Mouse (Mus musculus): ENCODE data around the gene Olfr976. TPM values are rescaled to one million over a fixed set of nuclear protein-coding genes. Genes with fewer than 3 reads are reported as not detected.
"Not testable (repeated sequence)": the region's sequence is repeated elsewhere in the genome, so short reads cannot be mapped to it uniquely, and the experiment has no call there.

The Olfr976 gene
- total and polyA plus RNA-seq, 2 experiments from 2014 or later, result not detected

- Histone ChIP-seq H3K36me3 (replicated peaks; ENCODE audit: control insufficient read depth, insufficient read depth, low read length) (no peaks in the 10 kb centered on the region), H3K27me3 (ENCODE audit: control insufficient read depth, insufficient read depth, low read length) (no peaks in the 10 kb centered on the region), H3K4me3 (ENCODE audit: low read depth, low read length) (no peak within 1 kb of the TSS), H3K9ac (replicated peaks; ENCODE audit: low read depth, low read length) (no peak within 1 kb of the TSS), H3K27ac (ENCODE audit: low read depth) (no peak within 1 kb of the TSS), H3K9me3 (replicated peaks; ENCODE audit: control insufficient read depth, low read length) (no peaks in the 10 kb centered on the region), H3K4me2 (ENCODE audit: low read depth, low read length) (no peak within 1 kb of the TSS), H3K4me1 (ENCODE audit: control insufficient read depth, insufficient read depth) (no peaks in the 10 kb centered on the region)
- ATAC-seq (ENCODE audit: insufficient read depth, low read depth), result no peak
- WGBS, result 80% methylated on average over 1 of the region's 1 CpGs
- no peak for TF ChIP-seq EP300 (IDR thresholded peaks at IDR 0.05; ENCODE audit: low read depth)
- no peak for TF ChIP-seq CTCF (IDR thresholded peaks at IDR 0.05; ENCODE audit: low read depth)
- no peak for DNase-seq (ENCODE audit: low spot score)
Observed at GRCm38 (mm10) chr9:39937201-39937600, 23.7 kb downstream of the Olfr976 start, which contains the start of gene Olfr974. Olfr974 (plus strand) TSS chr9:39937501.

GRCm38 (mm10) chr9:39928837-39929236, 32.1 kb downstream of the Olfr976 start:
- DNase-seq (ENCODE audit: low spot score); H3K36me3 ChIP-seq (replicated peaks; ENCODE audit: control insufficient read depth, insufficient read depth, low read length); H3K9me3 ChIP-seq (replicated peaks; ENCODE audit: control insufficient read depth, low read length); H3K27me3 ChIP-seq (ENCODE audit: control insufficient read depth, insufficient read depth, low read length); ATAC-seq (ENCODE audit: insufficient read depth, low read depth); H3K4me3 ChIP-seq (ENCODE audit: low read depth, low read length); H3K4me2 ChIP-seq (ENCODE audit: low read depth, low read length); H3K27ac ChIP-seq (ENCODE audit: low read depth); H3K9ac ChIP-seq (replicated peaks; ENCODE audit: low read depth, low read length); H3K4me1 ChIP-seq (ENCODE audit: control insufficient read depth, insufficient read depth): not testable (repeated sequence)
- 54% methylated on average over 1 of the region's 1 CpGs for WGBS

- not testable (repeated sequence) for H3K36me3 ChIP-seq (replicated peaks; ENCODE audit: control insufficient read depth, insufficient read depth, low read length); ATAC-seq (ENCODE audit: insufficient read depth, low read depth); DNase-seq (ENCODE audit: low spot score); H3K9ac ChIP-seq (replicated peaks; ENCODE audit: low read depth, low read length); H3K4me3 ChIP-seq (ENCODE audit: low read depth, low read length); H3K4me1 ChIP-seq (ENCODE audit: control insufficient read depth, insufficient read depth); H3K27me3 ChIP-seq (ENCODE audit: control insufficient read depth, insufficient read depth, low read length); H3K4me2 ChIP-seq (ENCODE audit: low read depth, low read length); H3K9me3 ChIP-seq (replicated peaks; ENCODE audit: control insufficient read depth, low read length); H3K27ac ChIP-seq (ENCODE audit: low read depth)
- WGBS, result no CpG with 5 or more reads among the region's 4 CpGs
Observed at GRCm38 (mm10) chr9:39927975-39928836, 32.7 kb downstream of the Olfr976 start.

GRCm38 (mm10) chr9:39909939-39910338, 51.0 kb downstream of the Olfr976 start:
- no peak for TF ChIP-seq CTCF (IDR thresholded peaks at IDR 0.05; ENCODE audit: low read depth)
- no peak for TF ChIP-seq EP300 (IDR thresholded peaks at IDR 0.05; ENCODE audit: low read depth)
- Histone ChIP-seq H3K27me3 (ENCODE audit: control insufficient read depth, insufficient read depth, low read length) (no peaks in the 10 kb centered on the region), H3K4me2 (ENCODE audit: low read depth, low read length) (no peak overlapping the region), H3K27ac (ENCODE audit: low read depth) (no peak overlapping the region), H3K9ac (replicated peaks; ENCODE audit: low read depth, low read length) (no peak overlapping the region), H3K4me3 (ENCODE audit: low read depth, low read length) (no peak overlapping the region), H3K36me3 (replicated peaks; ENCODE audit: control insufficient read depth, insufficient read depth, low read length) (no peaks in the 10 kb centered on the region), H3K4me1 (ENCODE audit: control insufficient read depth, insufficient read depth) (no peaks in the 10 kb centered on the region), H3K9me3 (replicated peaks; ENCODE audit: control insufficient read depth, low read length) (no peaks in the 10 kb centered on the region)
- no peak for ATAC-seq (ENCODE audit: insufficient read depth, low read depth)
- 69% methylated on average over 3 of the region's 3 CpGs for WGBS
- no peak for DNase-seq (ENCODE audit: low spot score)

GRCm38 (mm10) chr9:39907036-39907435, 53.9 kb downstream of the Olfr976 start, which contains the start of gene Olfr229:
Olfr229 (plus strand) TSS chr9:39907336.
- WGBS, result 65% methylated on average over 2 of the region's 2 CpGs
- Histone ChIP-seq H3K27ac (ENCODE audit: low read depth) (no peak within 1 kb of the TSS), H3K9me3 (replicated peaks; ENCODE audit: control insufficient read depth, low read length) (no peaks in the 10 kb centered on the region), H3K27me3 (ENCODE audit: control insufficient read depth, insufficient read depth, low read length) (no peaks in the 10 kb centered on the region), H3K4me3 (ENCODE audit: low read depth, low read length) (no peak within 1 kb of the TSS), H3K9ac (replicated peaks; ENCODE audit: low read depth, low read length) (no peak within 1 kb of the TSS), H3K4me2 (ENCODE audit: low read depth, low read length) (no peak within 1 kb of the TSS), H3K36me3 (replicated peaks; ENCODE audit: control insufficient read depth, insufficient read depth, low read length) (no peaks in the 10 kb centered on the region), H3K4me1 (ENCODE audit: control insufficient read depth, insufficient read depth) (no peaks in the 10 kb centered on the region)
- DNase-seq (ENCODE audit: low spot score) (no peak), ATAC-seq (ENCODE audit: insufficient read depth, low read depth) (no peak)
- TF ChIP-seq CTCF (IDR thresholded peaks at IDR 0.05; ENCODE audit: low read depth) (no peak), EP300 (IDR thresholded peaks at IDR 0.05; ENCODE audit: low read depth) (no peak)

- TF ChIP-seq EP300 (IDR thresholded peaks at IDR 0.05; ENCODE audit: low read depth) (no peak), CTCF (IDR thresholded peaks at IDR 0.05; ENCODE audit: low read depth) (no peak)
- H3K9me3 ChIP-seq (replicated peaks; ENCODE audit: control insufficient read depth, low read length), result no peaks in the 10 kb centered on the region
- no peaks in the 10 kb centered on the region for H3K4me1 ChIP-seq (ENCODE audit: control insufficient read depth, insufficient read depth)
- no peak overlapping the region for H3K9ac ChIP-seq (replicated peaks; ENCODE audit: low read depth, low read length)
- WGBS, result 57% methylated on average over 6 of the region's 6 CpGs
- no peak overlapping the region for H3K27ac ChIP-seq (ENCODE audit: low read depth)
- no peaks in the 10 kb centered on the region for H3K27me3 ChIP-seq (ENCODE audit: control insufficient read depth, insufficient read depth, low read length)
- no peaks in the 10 kb centered on the region for H3K36me3 ChIP-seq (replicated peaks; ENCODE audit: control insufficient read depth, insufficient read depth, low read length)
- H3K4me2 ChIP-seq (ENCODE audit: low read depth, low read length), result no peak overlapping the region
- no peak for DNase-seq (ENCODE audit: low spot score)
- no peak for ATAC-seq (ENCODE audit: insufficient read depth, low read depth)
- H3K4me3 ChIP-seq (ENCODE audit: low read depth, low read length), result no peak overlapping the region
Observed at GRCm38 (mm10) chr9:39905106-39905505, 55.8 kb downstream of the Olfr976 start.

Other genes with a start within 250 kb of the Olfr976 start
- not detected in 2 replicates for gene Olfr965, start 249.8 kb downstream of the Olfr976 start, total RNA-seq (2014; rRNA removed; ENCODE audit: low replicate concordance)
- not detected in 2 replicates for gene Olfr965, start 249.8 kb downstream of the Olfr976 start, polyA plus RNA-seq (2015; fragmentation: Nextera tagmentation; extraction: Ambion mirVana)
- gene Olfr150, start 230.2 kb downstream of the Olfr976 start, total RNA-seq (2014; rRNA removed; ENCODE audit: low replicate concordance), result not detected in 2 replicates
- not detected in 2 replicates for gene Olfr150, start 230.2 kb downstream of the Olfr976 start, polyA plus RNA-seq (2015; fragmentation: Nextera tagmentation; extraction: Ambion mirVana)
- gene Olfr967, start 214.9 kb downstream of the Olfr976 start, total RNA-seq (2014; rRNA removed; ENCODE audit: low replicate concordance), result not detected in 2 replicates
- gene Olfr967, start 214.9 kb downstream of the Olfr976 start, polyA plus RNA-seq (2015; fragmentation: Nextera tagmentation; extraction: Ambion mirVana), result not detected in 2 replicates
- gene Olfr968, start 177.9 kb downstream of the Olfr976 start, total RNA-seq (2014; rRNA removed; ENCODE audit: low replicate concordance), result not detected in 2 replicates
- gene Olfr968, start 177.9 kb downstream of the Olfr976 start, polyA plus RNA-seq (2015; fragmentation: Nextera tagmentation; extraction: Ambion mirVana), result not detected in 2 replicates
- gene Olfr969, start 170.2 kb downstream of the Olfr976 start, total RNA-seq (2014; rRNA removed; ENCODE audit: low replicate concordance), result not detected in 2 replicates
- not detected in 2 replicates for gene Olfr969, start 170.2 kb downstream of the Olfr976 start, polyA plus RNA-seq (2015; fragmentation: Nextera tagmentation; extraction: Ambion mirVana)
- not detected in 2 replicates for gene Olfr970, start 152.3 kb downstream of the Olfr976 start, total RNA-seq (2014; rRNA removed; ENCODE audit: low replicate concordance)
- not detected in 2 replicates for gene Olfr970, start 152.3 kb downstream of the Olfr976 start, polyA plus RNA-seq (2015; fragmentation: Nextera tagmentation; extraction: Ambion mirVana)
- gene Olfr971, start 124.3 kb downstream of the Olfr976 start, total RNA-seq (2014; rRNA removed; ENCODE audit: low replicate concordance), result not detected in 2 replicates
- not detected in 2 replicates for gene Olfr971, start 124.3 kb downstream of the Olfr976 start, polyA plus RNA-seq (2015; fragmentation: Nextera tagmentation; extraction: Ambion mirVana)
- not detected in 2 replicates for gene Olfr972, start 94.7 kb downstream of the Olfr976 start, total RNA-seq (2014; rRNA removed; ENCODE audit: low replicate concordance)
- not detected in 2 replicates for gene Olfr972, start 94.7 kb downstream of the Olfr976 start, polyA plus RNA-seq (2015; fragmentation: Nextera tagmentation; extraction: Ambion mirVana)
- not detected in 2 replicates for gene Olfr229, start 53.8 kb downstream of the Olfr976 start, total RNA-seq (2014; rRNA removed; ENCODE audit: low replicate concordance)
- gene Olfr229, start 53.8 kb downstream of the Olfr976 start, polyA plus RNA-seq (2015; fragmentation: Nextera tagmentation; extraction: Ambion mirVana), result not detected in 2 replicates
- gene Olfr974, start 23.6 kb downstream of the Olfr976 start, total RNA-seq (2014; rRNA removed; ENCODE audit: low replicate concordance), result not detected in 2 replicates
- not detected in 2 replicates for gene Olfr974, start 23.6 kb downstream of the Olfr976 start, polyA plus RNA-seq (2015; fragmentation: Nextera tagmentation; extraction: Ambion mirVana)
- not detected in 2 replicates for gene Olfr975, start 9.1 kb downstream of the Olfr976 start, total RNA-seq (2014; rRNA removed; ENCODE audit: low replicate concordance)
- gene Olfr975, start 9.1 kb downstream of the Olfr976 start, polyA plus RNA-seq (2015; fragmentation: Nextera tagmentation; extraction: Ambion mirVana), result not detected in 2 replicates
- gene Olfr978, start 31.0 kb upstream of the Olfr976 start, total RNA-seq (2014; rRNA removed; ENCODE audit: low replicate concordance), result not detected in 2 replicates
- gene Olfr978, start 31.0 kb upstream of the Olfr976 start, polyA plus RNA-seq (2015; fragmentation: Nextera tagmentation; extraction: Ambion mirVana), result not detected in 2 replicates
- gene Olfr979, start 42.3 kb upstream of the Olfr976 start, total RNA-seq (2014; rRNA removed; ENCODE audit: low replicate concordance), result not detected in 2 replicates
- gene Olfr979, start 42.3 kb upstream of the Olfr976 start, polyA plus RNA-seq (2015; fragmentation: Nextera tagmentation; extraction: Ambion mirVana), result not detected in 2 replicates
- gene Olfr980, start 48.4 kb upstream of the Olfr976 start, total RNA-seq (2014; rRNA removed; ENCODE audit: low replicate concordance), result not detected in 2 replicates
- gene Olfr980, start 48.4 kb upstream of the Olfr976 start, polyA plus RNA-seq (2015; fragmentation: Nextera tagmentation; extraction: Ambion mirVana), result not detected in 2 replicates
- not detected in 2 replicates for gene Olfr981, start 60.3 kb upstream of the Olfr976 start, total RNA-seq (2014; rRNA removed; ENCODE audit: low replicate concordance)
- not detected in 2 replicates for gene Olfr981, start 60.3 kb upstream of the Olfr976 start, polyA plus RNA-seq (2015; fragmentation: Nextera tagmentation; extraction: Ambion mirVana)
- gene Olfr982, start 112.7 kb upstream of the Olfr976 start, total RNA-seq (2014; rRNA removed; ENCODE audit: low replicate concordance), result not detected in 2 replicates
- gene Olfr982, start 112.7 kb upstream of the Olfr976 start, polyA plus RNA-seq (2015; fragmentation: Nextera tagmentation; extraction: Ambion mirVana), result not detected in 2 replicates
- gene Olfr983, start 132.5 kb upstream of the Olfr976 start, total RNA-seq (2014; rRNA removed; ENCODE audit: low replicate concordance), result not detected in 2 replicates
- not detected in 2 replicates for gene Olfr983, start 132.5 kb upstream of the Olfr976 start, polyA plus RNA-seq (2015; fragmentation: Nextera tagmentation; extraction: Ambion mirVana)
- not detected in 2 replicates for gene Olfr984, start 153.1 kb upstream of the Olfr976 start, total RNA-seq (2014; rRNA removed; ENCODE audit: low replicate concordance)
- gene Olfr984, start 153.1 kb upstream of the Olfr976 start, polyA plus RNA-seq (2015; fragmentation: Nextera tagmentation; extraction: Ambion mirVana), result not detected in 2 replicates
- not detected in 2 replicates for gene Olfr985, start 169.1 kb upstream of the Olfr976 start, total RNA-seq (2014; rRNA removed; ENCODE audit: low replicate concordance)
- not detected in 2 replicates for gene Olfr985, start 169.1 kb upstream of the Olfr976 start, polyA plus RNA-seq (2015; fragmentation: Nextera tagmentation; extraction: Ambion mirVana)
- not detected in 2 replicates for gene Tmem225, start 187.0 kb upstream of the Olfr976 start, total RNA-seq (2014; rRNA removed; ENCODE audit: low replicate concordance)
- not detected in 2 replicates for gene Tmem225, start 187.0 kb upstream of the Olfr976 start, polyA plus RNA-seq (2015; fragmentation: Nextera tagmentation; extraction: Ambion mirVana)
- not detected in 2 replicates for gene Olfr986, start 219.8 kb upstream of the Olfr976 start, total RNA-seq (2014; rRNA removed; ENCODE audit: low replicate concordance)
- gene Olfr986, start 219.8 kb upstream of the Olfr976 start, polyA plus RNA-seq (2015; fragmentation: Nextera tagmentation; extraction: Ambion mirVana), result not detected in 2 replicates
- gene Zfp202, start 231.2 kb upstream of the Olfr976 start, total RNA-seq (2014; rRNA removed; ENCODE audit: low replicate concordance), result 1.5 TPM in 2 replicates
- gene Zfp202, start 231.2 kb upstream of the Olfr976 start, polyA plus RNA-seq (2015; fragmentation: Nextera tagmentation; extraction: Ambion mirVana), result 2.1 and 2.4 TPM in 2 replicates

Measured in heart, postnatal 0 days (tissue).